Mouse (Mus musculus): Measurements from ENCODE around the gene Gm5269. TPM values are rescaled to one million over a fixed set of nuclear protein-coding genes. Genes with fewer than 3 reads are reported as not detected.

The Gm5269 gene
- polyA plus RNA-seq, 1 experiment from 2014 or later = not detected

DNA sequence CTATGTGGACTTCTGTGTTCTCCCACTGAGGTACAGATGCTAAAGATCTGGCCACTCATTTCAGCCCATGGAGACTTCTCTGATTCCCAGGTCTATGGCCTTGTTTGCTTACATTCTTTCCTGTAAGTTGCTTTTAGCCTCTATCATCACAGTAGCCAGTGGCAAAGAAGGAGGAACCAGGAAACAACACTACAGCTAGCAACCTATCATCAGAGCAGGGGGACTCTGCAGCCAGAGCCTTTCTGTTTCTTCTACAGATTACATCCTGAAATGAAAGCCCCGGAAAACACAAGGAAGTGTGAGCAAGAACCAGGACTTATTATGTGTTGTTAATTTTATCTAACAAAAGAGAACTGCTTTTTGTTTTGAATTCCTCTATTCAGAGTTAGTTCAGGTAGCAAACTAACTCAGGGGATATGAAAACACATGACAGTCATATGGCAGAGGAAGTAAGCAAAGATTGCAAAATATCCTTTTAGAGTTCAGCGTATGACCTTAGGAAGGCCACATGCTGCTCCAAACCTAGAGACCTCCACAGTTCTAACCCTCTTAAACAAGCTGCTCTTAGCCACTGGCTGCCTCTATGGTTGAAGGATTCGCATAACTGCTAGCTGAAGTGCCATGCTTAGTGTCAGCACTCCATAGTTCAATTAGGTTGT is 21.5 kb downstream of the Gm5269 start:
- Histone ChIP-seq H3K27ac (ENCODE audit: low read depth, low read length) (no peak overlapping the region), H3K27me3 (ENCODE audit: control insufficient read depth, insufficient read depth, low read length) (no peaks in the 10 kb centered on the region), H3K9me3 (ENCODE audit: control insufficient read depth, low read length) (no peaks in the 10 kb centered on the region), H3K4me3 (ENCODE audit: low read depth, low read length) (no peak overlapping the region), H3K9ac (ENCODE audit: low read length) (no peak overlapping the region), H3K4me1 (ENCODE audit: control insufficient read depth, insufficient read depth, low read length) (no peaks in the 10 kb centered on the region), H3K4me2 (ENCODE audit: low read depth) (no peak overlapping the region), H3K36me3 (ENCODE audit: control insufficient read depth, insufficient read depth, low read length) (no peaks in the 10 kb centered on the region)
- ATAC-seq (ENCODE audit: insufficient read depth, low FRiP score, low TSS enrichment) = no peak
- no peak for DNase-seq (ENCODE audit: low spot score)
- 83% methylated on average over 3 of the region's 3 CpGs for WGBS

DNA sequence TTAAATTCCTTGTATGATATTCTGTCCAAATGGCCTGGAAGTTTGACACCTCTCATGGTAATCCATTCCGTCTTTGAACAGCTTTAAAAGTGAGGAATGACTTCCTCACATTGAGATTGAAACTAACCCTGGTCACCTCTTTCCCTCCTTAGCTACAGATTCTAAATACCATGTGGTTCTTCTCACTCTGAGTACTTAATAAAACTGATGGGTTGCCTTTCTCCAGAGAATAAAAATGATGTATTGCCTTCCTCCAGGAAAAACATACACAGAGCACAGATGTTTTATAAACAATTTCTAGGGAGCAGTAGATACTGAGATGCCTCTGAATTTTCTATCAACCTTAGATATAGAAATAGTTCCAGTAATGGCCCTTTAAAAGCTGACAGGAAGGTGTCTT is 22.0 kb downstream of the Gm5269 start:
- DNase-seq (ENCODE audit: low spot score) (no peak), ATAC-seq (ENCODE audit: insufficient read depth, low FRiP score, low TSS enrichment) (no peak)
- 52% methylated on average over 1 of the region's 1 CpGs for WGBS
- H3K4me2 ChIP-seq (ENCODE audit: low read depth) = no peak overlapping the region
- no peak overlapping the region for H3K27ac ChIP-seq (ENCODE audit: low read depth, low read length)
- no peak overlapping the region for H3K9ac ChIP-seq (ENCODE audit: low read length)
- H3K36me3 ChIP-seq (ENCODE audit: control insufficient read depth, insufficient read depth, low read length) = no peaks in the 10 kb centered on the region
- no peaks in the 10 kb centered on the region for H3K4me1 ChIP-seq (ENCODE audit: control insufficient read depth, insufficient read depth, low read length)
- no peaks in the 10 kb centered on the region for H3K27me3 ChIP-seq (ENCODE audit: control insufficient read depth, insufficient read depth, low read length)
- no peak overlapping the region for H3K4me3 ChIP-seq (ENCODE audit: low read depth, low read length)
- H3K9me3 ChIP-seq (ENCODE audit: control insufficient read depth, low read length) = no peaks in the 10 kb centered on the region

DNA sequence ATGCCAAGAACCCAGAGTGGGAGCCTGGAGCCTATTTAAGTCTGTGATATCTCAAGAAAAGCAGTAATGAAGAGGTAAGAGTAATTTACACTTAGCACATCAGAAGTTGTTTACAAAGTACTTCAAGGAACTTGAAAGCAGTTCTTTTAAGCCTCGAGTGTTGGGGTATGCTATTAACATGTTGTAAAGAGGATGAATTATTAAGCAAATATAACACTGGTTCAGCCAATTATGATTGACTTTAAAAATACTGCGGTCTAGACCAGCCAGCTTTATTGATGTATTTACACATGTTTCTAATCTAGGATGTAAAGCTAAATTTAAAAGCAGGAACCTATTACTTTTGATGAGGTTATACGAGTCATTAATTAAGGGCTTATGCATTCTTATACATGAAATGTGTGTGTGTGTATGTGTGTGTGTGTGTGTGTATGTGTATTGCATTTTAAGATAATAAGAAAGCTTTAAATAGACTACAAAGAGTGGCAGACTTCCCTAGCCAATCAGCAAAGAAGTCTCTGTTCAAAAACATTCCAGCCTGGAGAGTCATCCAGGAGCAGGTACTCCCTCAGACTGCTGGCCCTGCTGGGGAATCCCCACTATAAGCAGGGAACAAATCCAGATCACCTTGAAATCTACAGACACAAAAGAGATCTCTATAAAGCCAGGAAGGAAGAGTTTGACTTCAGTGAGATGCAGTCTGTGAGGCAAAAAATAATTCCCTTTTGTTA is 23.6 kb downstream of the Gm5269 start:
- Histone ChIP-seq H3K4me1 (ENCODE audit: control insufficient read depth, insufficient read depth, low read length) (no peaks in the 10 kb centered on the region), H3K9me3 (ENCODE audit: control insufficient read depth, low read length) (no peaks in the 10 kb centered on the region), H3K4me2 (ENCODE audit: low read depth) (no peak overlapping the region), H3K9ac (ENCODE audit: low read length) (no peak overlapping the region), H3K27me3 (ENCODE audit: control insufficient read depth, insufficient read depth, low read length) (no peaks in the 10 kb centered on the region), H3K36me3 (ENCODE audit: control insufficient read depth, insufficient read depth, low read length) (no peaks in the 10 kb centered on the region), H3K27ac (ENCODE audit: low read depth, low read length) (no peak overlapping the region), H3K4me3 (ENCODE audit: low read depth, low read length) (no peak overlapping the region)
- ATAC-seq (ENCODE audit: insufficient read depth, low FRiP score, low TSS enrichment) (no peak), DNase-seq (ENCODE audit: low spot score) (no peak)
- 65% methylated on average over 3 of the region's 3 CpGs for WGBS

DNA sequence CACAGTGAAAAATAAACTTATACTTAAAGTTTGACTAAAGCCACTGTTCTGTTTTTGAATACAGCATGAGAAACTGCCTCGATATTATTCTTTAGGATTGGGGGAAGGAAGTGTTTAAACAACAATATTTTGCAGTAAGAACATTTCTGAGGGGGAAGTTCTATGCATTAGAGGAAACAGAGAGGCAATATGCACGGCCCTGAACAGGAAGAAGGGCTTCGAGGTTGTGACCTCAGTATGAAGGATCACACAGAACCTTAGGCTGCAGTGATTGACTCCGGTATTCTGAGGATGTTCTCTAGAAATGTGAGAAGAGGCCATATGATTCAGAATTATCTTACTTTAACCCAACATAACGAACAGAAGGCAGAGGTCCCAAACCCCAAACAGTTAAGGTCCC is 24.3 kb downstream of the Gm5269 start:
- ATAC-seq (ENCODE audit: insufficient read depth, low FRiP score, low TSS enrichment) (no peak), DNase-seq (ENCODE audit: low spot score) (no peak)
- Histone ChIP-seq H3K4me2 (ENCODE audit: low read depth) (no peak overlapping the region), H3K27me3 (ENCODE audit: control insufficient read depth, insufficient read depth, low read length) (no peaks in the 10 kb centered on the region), H3K36me3 (ENCODE audit: control insufficient read depth, insufficient read depth, low read length) (no peaks in the 10 kb centered on the region), H3K4me3 (ENCODE audit: low read depth, low read length) (no peak overlapping the region), H3K9me3 (ENCODE audit: control insufficient read depth, low read length) (no peaks in the 10 kb centered on the region), H3K4me1 (ENCODE audit: control insufficient read depth, insufficient read depth, low read length) (no peaks in the 10 kb centered on the region), H3K27ac (ENCODE audit: low read depth, low read length) (no peak overlapping the region), H3K9ac (ENCODE audit: low read length) (no peak overlapping the region)
- WGBS = 71% methylated on average over 5 of the region's 5 CpGs

DNA sequence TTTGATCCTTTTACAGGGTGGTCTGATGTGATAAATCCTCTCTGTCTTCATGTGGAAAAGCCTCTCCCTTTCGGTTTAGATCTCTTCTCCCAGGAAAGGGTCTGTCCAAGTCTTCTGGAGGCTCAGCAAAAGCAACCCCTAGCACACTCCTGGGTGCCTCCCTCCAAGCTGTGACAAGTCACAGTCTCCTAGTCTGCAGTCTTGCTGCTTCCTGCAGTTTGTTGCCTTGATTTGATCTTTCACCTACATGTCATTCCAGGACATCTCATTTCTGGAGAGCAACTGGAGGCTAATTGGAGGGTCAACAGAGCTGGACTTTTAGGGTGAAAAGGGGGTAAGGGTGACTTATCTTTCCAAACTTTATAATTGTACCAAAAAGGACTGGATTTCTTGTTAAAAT is 24.8 kb downstream of the Gm5269 start:
- WGBS = 41% methylated on average over 1 of the region's 1 CpGs
- no peak for DNase-seq (ENCODE audit: low spot score)

DNA sequence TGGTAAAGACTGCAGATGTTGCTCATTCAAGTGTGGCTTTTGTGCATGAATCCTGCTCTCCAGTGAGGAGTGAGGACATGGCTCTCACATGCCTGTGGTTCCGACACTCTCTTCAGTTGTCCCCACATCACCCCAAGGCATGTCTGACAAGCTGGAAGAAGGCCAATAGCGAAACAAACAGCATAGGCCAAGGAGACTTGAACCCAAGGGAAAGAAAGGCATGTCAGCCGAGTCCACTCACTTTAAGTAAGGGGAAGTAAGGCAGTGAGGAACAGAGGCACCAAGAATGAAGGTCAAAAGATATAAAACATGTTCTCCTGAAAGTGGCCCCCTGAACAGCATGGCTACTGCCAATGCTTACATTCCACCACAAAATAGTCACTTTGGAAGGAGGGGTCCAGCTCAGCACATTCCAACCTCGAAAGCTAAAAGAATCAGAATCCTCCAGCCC is 25.5 kb downstream of the Gm5269 start:
- H3K4me3 ChIP-seq (ENCODE audit: low read depth, low read length) = no peak overlapping the region
- H3K9me3 ChIP-seq (ENCODE audit: control insufficient read depth, low read length) = no peaks in the 10 kb centered on the region
- ATAC-seq (ENCODE audit: insufficient read depth, low FRiP score, low TSS enrichment) (no peak), DNase-seq (ENCODE audit: low spot score) (no peak)
- H3K27me3 ChIP-seq (ENCODE audit: control insufficient read depth, insufficient read depth, low read length) = no peaks in the 10 kb centered on the region
- H3K27ac ChIP-seq (ENCODE audit: low read depth, low read length) = no peak overlapping the region
- WGBS = 63% methylated on average over 4 of the region's 4 CpGs
- H3K4me1 ChIP-seq (ENCODE audit: control insufficient read depth, insufficient read depth, low read length) = no peaks in the 10 kb centered on the region
- H3K9ac ChIP-seq (ENCODE audit: low read length) = no peak overlapping the region
- H3K4me2 ChIP-seq (ENCODE audit: low read depth) = no peak overlapping the region
- H3K36me3 ChIP-seq (ENCODE audit: control insufficient read depth, insufficient read depth, low read length) = no peaks in the 10 kb centered on the region

More for the DNA sequence above, 24.8 kb downstream of the Gm5269 start:
- no peak overlapping the region for H3K9ac ChIP-seq (ENCODE audit: low read length)
- H3K27ac ChIP-seq (ENCODE audit: low read depth, low read length) = no peak overlapping the region
- no peak for ATAC-seq (ENCODE audit: insufficient read depth, low FRiP score, low TSS enrichment)
- no peaks in the 10 kb centered on the region for H3K9me3 ChIP-seq (ENCODE audit: control insufficient read depth, low read length)
- no peaks in the 10 kb centered on the region for H3K36me3 ChIP-seq (ENCODE audit: control insufficient read depth, insufficient read depth, low read length)
- H3K4me1 ChIP-seq (ENCODE audit: control insufficient read depth, insufficient read depth, low read length) = no peaks in the 10 kb centered on the region
- no peak overlapping the region for H3K4me2 ChIP-seq (ENCODE audit: low read depth)
- no peak overlapping the region for H3K4me3 ChIP-seq (ENCODE audit: low read depth, low read length)
- no peaks in the 10 kb centered on the region for H3K27me3 ChIP-seq (ENCODE audit: control insufficient read depth, insufficient read depth, low read length)

DNA sequence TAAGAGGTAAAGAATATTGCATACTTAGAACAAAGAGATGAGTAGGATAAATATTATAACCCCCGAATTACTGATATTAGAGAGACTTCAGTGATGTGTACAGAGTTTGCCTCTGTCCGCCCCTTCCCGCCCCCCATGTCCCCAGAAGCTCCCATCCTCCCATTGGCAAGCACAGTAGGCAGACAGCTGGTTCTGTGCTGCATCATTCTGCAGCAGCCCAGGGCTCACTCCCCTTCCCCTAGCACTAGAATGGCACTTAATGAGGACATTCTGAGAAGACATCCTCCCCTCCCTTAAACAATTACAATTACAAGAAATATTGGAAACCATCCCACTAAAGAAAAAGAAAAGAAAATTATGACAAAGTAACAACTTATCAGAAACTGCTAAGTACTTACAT is 26.4 kb downstream of the Gm5269 start:
- 96% methylated on average over 3 of the region's 3 CpGs for WGBS
- H3K9ac ChIP-seq (ENCODE audit: low read length) = no peak overlapping the region
- ATAC-seq (ENCODE audit: insufficient read depth, low FRiP score, low TSS enrichment) = no peak

DNA sequence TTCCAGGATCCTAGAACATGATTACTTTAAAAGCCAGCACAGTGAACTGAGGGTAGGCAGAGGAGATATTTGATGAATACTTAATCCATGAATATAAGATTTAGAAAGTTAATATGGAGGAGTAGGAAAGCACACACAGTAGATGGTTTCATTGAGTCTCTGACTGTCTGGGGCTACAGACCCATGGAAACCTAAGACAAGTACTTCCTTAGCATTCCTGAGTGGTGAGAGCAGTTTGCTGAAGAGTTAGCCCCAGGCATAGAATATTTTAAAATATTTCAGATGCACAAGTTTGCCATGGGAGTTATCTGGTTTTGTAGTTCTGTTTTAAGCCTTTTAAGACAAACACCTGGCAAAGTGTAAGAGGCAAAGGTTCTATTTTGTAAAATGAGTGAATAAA is 28.9 kb downstream of the Gm5269 start:
- no peak for DNase-seq (ENCODE audit: low spot score)
- Histone ChIP-seq H3K36me3 (ENCODE audit: control insufficient read depth, insufficient read depth, low read length) (no peaks in the 10 kb centered on the region), H3K9me3 (ENCODE audit: control insufficient read depth, low read length) (no peaks in the 10 kb centered on the region), H3K4me1 (ENCODE audit: control insufficient read depth, insufficient read depth, low read length) (no peaks in the 10 kb centered on the region), H3K27ac (ENCODE audit: low read depth, low read length) (no peak overlapping the region), H3K9ac (ENCODE audit: low read length) (no peak overlapping the region), H3K27me3 (ENCODE audit: control insufficient read depth, insufficient read depth, low read length) (no peaks in the 10 kb centered on the region), H3K4me3 (ENCODE audit: low read depth, low read length) (no peak overlapping the region), H3K4me2 (ENCODE audit: low read depth) (no peak overlapping the region)
- no peak for ATAC-seq (ENCODE audit: insufficient read depth, low FRiP score, low TSS enrichment)

More for the DNA sequence above, 26.4 kb downstream of the Gm5269 start:
- DNase-seq (ENCODE audit: low spot score) = no peak
- no peaks in the 10 kb centered on the region for H3K4me1 ChIP-seq (ENCODE audit: control insufficient read depth, insufficient read depth, low read length)
- no peak overlapping the region for H3K4me2 ChIP-seq (ENCODE audit: low read depth)
- H3K27me3 ChIP-seq (ENCODE audit: control insufficient read depth, insufficient read depth, low read length) = no peaks in the 10 kb centered on the region
- H3K27ac ChIP-seq (ENCODE audit: low read depth, low read length) = no peak overlapping the region
- H3K36me3 ChIP-seq (ENCODE audit: control insufficient read depth, insufficient read depth, low read length) = no peaks in the 10 kb centered on the region
- H3K4me3 ChIP-seq (ENCODE audit: low read depth, low read length) = no peak overlapping the region
- H3K9me3 ChIP-seq (ENCODE audit: control insufficient read depth, low read length) = no peaks in the 10 kb centered on the region

DNA sequence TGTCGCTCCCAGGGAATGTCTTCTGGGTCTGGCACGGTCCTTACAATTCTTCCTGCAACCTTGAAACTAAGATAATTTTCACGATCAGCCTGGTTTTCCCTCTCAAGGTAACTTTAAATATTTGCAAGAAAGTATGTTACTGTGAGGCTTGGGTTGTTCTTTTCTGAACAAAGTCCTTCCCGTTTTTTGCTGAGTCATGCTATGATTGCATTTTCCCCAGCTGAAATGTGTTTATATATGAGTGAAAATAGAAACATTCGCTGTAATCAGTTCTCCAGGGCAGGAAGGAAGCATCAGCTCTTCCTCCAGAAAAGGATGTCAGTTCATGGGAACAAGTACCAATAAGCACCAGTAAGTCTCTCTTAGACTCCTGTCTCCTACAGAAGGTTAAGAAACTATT is 29.7 kb downstream of the Gm5269 start:
- H3K27ac ChIP-seq (ENCODE audit: low read depth, low read length) = no peak overlapping the region
- no peak for ATAC-seq (ENCODE audit: insufficient read depth, low FRiP score, low TSS enrichment)
- WGBS = 71% methylated on average over 5 of the region's 5 CpGs

More for the DNA sequence above, 29.7 kb downstream of the Gm5269 start:
- no peak for DNase-seq (ENCODE audit: low spot score)
- no peak overlapping the region for H3K4me2 ChIP-seq (ENCODE audit: low read depth)
- H3K27me3 ChIP-seq (ENCODE audit: control insufficient read depth, insufficient read depth, low read length) = no peaks in the 10 kb centered on the region
- H3K9ac ChIP-seq (ENCODE audit: low read length) = no peak overlapping the region
- no peak overlapping the region for H3K4me3 ChIP-seq (ENCODE audit: low read depth, low read length)
- H3K4me1 ChIP-seq (ENCODE audit: control insufficient read depth, insufficient read depth, low read length) = no peaks in the 10 kb centered on the region
- H3K9me3 ChIP-seq (ENCODE audit: control insufficient read depth, low read length) = no peaks in the 10 kb centered on the region
- no peaks in the 10 kb centered on the region for H3K36me3 ChIP-seq (ENCODE audit: control insufficient read depth, insufficient read depth, low read length)
